Mouse (Mus musculus): ENCODE data around the gene Ccdc34. TPM values are rescaled to one million over a fixed set of nuclear protein-coding genes. Genes with fewer than 3 reads are reported as not detected.

Gene Ccdc34
- polyA plus RNA-seq, 1 experiment from 2014 or later = 29.9 TPM

Other genes starting within 250 kb of the Ccdc34 start
- gene Lin7c, start 127.0 kb upstream of the Ccdc34 start, polyA plus RNA-seq (2014; fragmentation: Nextera tagmentation; extraction: Ambion mirVana) = 224 and 251 TPM in 2 replicates
- gene Lgr4, start 100.2 kb upstream of the Ccdc34 start, polyA plus RNA-seq (2014; fragmentation: Nextera tagmentation; extraction: Ambion mirVana) = 13.1 and 13.6 TPM in 2 replicates

Data from hindbrain, embryonic 14.5 days (tissue).